Mouse (Mus musculus) fibroblast of lung, adult 2 months (primary cell): ENCODE measurements around the gene Wdr37.

Experiments
- DNase-seq: peaks from one replicate; pipeline ENCODE4 v3.0.0-alpha.2; 2011; ENCODE audit warnings: low read depth

Wdr37 gene

DNA sequence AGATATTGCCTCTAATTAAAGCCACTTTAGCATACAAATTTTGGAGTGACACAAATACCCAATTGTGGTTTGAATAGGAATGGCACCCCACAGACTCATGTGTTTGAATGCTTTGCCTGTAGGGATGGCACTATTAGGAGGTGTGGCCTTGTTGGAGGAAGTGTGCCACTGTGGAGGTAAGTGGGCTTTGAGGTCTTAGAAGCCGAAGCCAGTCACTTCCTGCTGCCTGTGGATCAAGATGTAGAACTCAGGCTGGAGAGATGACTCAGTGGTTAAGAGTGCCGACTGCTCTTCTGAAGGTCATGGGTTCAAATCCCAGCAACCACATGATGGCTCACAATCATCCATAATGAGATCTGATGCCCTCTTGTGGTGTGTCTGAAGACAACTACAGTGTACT is 30.8 kb downstream of the Wdr37 start:
- DNase-seq, result no peak

DNA sequence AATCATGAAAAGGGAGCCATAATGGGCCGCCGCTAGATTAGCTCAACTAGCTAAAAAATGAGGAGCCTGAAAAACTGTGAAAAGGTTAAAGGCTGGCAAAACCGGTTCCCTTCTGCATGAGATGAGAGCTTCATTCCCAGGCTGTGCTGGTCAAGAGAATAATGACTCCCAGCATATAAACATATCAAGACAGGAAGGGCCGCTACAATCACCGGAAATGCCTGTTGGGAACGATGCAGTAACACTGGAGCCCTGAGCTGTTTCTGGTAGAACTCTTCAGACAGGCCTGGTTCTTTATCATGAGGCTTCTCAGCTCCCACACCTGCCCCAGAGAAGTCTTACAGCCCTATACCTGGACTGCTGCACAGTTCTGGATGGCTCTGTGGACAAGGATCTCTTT is 31.8 kb downstream of the Wdr37 start:
- DNase-seq, result no peak

DNA sequence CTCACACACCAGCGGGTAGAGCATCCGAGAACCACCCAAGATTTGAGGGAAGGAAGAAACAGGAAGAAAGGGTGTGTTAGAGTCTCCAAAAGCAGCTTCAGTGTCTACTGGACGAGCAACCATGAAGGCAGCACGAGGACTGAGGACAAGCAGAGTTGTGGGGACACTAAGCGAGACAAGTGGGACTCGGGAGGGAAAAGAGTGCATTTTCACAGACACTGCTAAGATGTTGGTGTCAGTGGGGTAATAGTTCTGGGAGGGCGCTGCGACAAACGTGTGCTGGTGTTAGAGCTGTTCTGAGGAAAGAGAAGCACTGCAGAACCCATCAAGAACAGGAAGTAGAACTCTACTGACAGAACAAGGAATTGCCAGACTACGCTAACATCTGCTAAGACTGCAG is 32.6 kb downstream of the Wdr37 start:
- DNase-seq, result no peak

DNA sequence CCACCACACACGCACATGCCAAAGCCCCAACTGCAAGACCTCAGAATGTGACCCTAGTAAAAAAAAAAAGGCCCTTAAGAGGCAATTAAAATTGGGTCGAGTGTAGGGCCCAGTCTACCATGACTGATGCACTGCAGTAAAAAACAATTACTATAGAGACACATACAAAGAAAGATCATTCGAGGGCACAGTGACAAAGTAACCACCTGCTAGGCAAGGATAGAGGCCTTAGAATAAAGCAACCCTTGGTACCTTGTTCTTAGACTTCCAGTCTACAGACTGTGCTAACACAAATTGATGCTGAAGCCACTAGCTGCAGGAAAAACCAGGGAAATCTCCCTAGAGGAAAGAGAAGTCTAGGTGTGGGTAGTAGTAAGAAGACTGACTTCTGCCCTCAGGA is 33.3 kb downstream of the Wdr37 start:
- DNase-seq, result no peak

DNA sequence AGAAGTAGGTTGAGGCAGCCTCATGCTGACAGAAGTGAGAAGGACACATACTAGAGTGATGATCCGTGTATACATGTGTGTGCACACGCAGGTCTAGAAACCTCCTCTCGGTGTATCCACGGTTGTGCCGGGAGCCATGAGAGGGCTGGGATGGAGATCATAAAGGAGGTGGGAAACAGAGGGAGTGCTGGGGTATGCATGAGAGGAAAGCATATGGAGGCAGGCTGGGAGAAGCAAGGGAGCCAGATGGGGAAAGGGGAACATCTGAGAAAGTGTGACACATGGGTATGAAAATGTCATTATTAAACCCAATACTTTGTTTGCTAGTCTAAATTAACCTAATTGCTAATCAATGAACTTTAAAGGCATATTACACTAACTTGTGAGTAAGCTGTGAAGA is 37.1 kb downstream of the Wdr37 start:
- DNase-seq, result no peak

DNA sequence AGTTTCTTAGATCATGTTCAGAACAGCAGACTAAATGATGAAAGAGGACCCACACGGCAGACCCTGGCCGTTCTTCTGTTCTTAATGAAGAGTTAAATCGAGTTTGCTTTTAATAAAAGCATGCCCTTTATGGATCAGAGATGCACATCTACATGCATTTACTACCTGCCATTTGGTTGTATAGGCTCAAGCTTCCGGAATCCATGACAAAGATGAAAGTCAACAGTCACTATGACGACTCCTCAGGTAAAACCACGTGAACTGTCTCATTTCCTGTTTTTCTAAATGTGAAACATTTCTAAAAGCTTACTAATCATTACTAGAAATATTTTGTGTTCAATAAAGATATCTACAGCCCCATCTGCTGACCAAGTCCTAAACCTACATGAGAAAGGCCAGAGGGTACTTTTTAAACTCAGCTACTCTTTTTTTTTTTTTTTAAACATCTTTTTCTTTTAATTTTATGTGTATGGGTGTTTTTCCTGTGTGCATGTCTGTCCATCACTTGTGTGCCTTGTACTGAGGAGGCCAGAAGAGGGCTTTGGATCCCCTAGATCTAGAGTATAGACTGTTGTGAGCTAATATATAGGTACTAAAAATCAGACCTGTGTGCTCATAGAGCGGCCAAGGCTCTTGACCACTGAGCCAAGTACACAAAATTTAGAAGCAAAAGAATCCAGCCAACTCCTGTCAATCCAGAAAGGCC is 40.0 kb downstream of the Wdr37 start:
- DNase-seq, result no peak

DNA sequence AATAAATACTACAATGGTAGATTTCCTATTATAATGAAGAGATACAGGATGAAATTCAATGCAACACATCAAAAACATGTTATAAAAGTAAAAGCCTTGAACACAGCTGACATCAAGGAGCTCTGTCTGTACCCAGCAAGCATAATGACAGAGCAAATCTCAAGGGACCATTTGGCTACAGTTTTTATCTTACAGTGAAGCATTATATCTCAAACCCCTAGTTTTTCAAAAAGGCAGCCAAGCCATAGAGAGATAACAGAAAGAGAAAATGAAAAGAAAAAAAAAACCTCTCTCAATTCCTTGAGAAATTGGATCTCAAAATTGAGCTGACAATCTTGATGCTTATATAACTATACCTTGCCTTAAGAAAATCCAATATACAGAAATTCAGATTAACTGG is 41.0 kb downstream of the Wdr37 start:
- no peak for DNase-seq

DNA sequence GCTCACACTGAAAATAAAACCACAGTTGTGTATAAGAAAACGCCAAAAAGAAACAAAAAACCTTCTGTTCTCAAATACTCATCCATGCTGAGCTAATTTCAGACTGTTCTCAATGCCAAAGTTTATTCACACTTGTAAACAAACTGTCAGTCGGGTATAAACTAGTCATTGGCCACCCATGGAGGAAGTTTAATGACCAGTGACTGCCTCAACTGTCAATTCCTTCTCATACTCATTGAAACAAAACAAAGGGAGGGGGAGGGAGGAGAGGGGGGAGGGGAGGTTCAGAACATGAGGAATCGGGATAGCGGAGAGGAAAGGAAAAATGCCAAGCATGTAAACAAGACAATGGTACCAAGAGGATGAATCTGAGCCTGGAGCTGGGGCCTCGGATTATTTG is 41.9 kb downstream of the Wdr37 start:
- DNase-seq, result no peak

DNA sequence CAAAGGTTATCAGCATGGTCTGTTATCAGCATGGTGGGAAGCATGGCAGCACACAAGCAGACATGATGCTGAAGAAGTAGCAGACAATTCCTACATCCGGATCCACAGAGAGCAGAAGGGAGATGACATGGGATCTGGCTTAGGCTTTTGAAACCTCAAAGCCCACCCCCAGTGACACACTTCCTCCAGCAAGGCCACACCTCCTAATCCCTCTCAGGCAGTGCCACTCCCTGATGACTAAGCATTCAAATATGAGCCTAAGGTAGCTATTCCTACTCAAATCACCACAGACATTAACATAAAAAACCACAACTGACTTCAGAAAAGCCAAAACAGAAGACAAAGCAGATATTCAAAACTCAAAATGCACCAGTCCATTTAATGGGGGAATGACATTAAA is 42.8 kb downstream of the Wdr37 start:
- no peak for DNase-seq

DNA sequence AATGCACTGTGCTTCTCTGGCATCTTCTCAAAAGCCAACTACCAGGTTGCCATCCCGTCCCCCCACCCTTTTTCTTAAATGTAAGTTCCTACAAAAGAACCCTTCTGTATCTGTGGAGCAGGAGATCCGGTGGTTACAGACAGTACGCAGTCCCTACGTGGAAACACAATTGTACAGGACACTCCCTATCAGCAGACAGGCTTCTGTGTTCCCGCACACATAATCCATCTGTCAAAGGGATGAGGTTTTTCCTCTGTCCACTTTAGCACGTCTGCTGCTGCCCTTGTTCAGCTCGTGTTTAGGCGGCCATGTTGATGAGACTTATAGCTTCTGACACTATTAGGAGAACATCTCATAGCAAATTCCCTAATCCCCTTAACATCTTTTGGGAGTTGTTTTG is 48.2 kb downstream of the Wdr37 start:
- DNase-seq, result no peak

DNA sequence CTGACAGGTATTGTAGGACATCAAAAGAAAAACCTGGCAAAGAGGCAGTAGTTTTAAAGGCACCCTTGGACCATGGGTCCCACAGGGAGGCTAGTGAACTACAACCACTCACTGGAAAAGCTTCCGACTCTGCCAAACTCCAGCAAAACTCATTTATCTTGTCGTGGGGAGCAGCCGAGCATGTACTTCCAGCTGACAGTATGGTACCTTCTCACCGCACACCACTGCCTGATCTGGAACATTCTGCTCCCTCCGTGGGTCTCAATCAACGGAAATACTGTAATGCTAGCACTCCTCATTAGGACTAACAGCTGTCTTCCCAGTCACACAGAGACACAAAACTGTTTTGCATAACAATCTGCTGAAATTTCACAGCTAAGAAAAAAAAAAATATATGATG is 48.6 kb downstream of the Wdr37 start:
- DNase-seq, result no peak

DNA sequence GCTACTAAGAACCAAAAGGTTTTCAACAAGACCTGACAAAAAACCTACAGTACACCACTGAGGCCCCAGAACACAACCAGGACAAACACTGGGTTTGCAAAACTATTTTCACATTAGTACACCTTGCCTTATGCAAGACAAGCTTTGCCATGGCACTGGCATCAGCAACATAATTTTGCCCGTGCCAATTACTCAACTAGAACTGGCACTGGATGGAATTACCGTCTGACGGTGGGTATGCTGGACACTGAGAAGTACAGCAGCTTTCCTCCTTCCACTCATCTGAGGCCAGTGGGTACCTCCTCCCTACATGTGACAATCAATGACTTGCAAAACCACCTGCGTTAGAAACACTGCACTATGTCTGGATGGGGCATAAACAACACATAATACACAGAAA is 49.5 kb downstream of the Wdr37 start:
- DNase-seq, result no peak

DNA sequence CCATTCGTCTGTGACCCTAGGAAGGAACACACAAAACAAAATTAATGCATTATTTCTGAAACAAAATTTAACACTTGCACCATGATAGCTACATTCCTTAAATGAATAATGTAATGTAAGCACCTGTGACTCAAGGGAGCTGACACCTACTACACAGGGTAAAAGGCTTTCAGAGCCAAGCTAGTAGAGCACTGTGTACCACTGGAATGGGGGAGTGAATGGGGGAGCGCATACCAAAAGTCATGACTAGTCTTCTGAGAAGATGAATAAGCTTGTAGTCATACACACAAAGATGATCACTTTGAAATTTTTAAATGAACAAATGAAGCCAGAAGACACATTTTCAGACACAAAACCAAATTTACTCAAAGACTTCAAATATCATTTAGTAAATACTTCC is 65.8 kb downstream of the Wdr37 start:
- no peak for DNase-seq

DNA sequence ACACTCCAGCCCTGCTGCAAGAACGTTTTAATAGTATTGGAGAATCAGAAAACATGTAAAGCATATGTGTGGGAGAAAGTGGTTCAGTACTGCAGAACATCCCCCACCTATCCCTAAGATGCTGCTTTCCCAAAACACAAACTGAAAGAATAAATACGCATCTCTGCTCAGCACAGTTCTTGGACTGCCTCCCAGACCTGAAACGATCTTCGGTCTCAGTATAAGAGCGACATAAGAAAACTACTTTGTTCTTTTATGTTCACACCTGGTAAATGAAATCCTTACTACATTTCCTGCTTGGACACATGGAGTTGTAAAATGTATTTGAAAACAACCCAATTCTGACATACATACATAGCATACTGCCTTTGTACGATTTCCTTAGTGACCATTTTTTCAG is 71.1 kb downstream of the Wdr37 start:
- DNase-seq, result no peak

DNA sequence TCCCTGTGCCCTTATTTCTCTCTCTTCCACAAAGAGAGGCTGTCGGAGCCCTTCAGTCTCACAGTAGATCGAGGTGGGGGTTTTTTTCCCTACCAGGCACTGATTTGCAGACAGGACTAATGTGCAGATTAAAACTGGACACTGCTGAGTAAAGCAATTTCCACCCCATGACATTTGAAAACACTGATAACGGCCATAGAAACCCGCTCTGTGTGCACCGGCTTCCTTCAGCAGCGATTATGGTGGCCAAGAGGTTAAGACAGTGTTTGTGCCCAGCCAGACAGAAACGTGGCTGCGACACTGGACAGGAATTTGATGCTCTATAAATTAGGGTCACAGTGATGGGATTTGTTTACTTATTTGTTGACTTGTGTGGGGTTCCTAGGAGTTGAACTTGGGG is 78.5 kb downstream of the Wdr37 start:
- DNase-seq, result no peak

DNA sequence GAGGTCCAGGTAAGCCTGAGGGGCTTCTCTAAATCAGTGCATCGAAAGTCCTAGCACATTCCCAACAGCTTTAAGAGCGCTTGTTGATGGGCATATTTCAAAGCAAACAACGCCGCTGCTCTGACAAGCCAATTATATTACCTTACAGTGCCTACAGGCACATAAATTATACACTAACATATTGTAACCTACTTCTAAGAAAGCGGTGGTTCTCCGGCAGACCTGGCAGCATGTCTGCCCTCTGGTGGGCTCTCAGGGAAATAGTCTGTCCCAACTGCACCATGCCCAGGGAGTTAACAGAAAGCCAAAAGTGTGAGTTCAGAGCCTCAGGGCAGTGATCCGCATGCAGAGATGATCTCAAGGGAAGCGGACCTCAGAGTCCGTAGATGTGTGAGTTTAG is 86.5 kb downstream of the Wdr37 start:
- peak; percentile 12 for DNase-seq

DNA sequence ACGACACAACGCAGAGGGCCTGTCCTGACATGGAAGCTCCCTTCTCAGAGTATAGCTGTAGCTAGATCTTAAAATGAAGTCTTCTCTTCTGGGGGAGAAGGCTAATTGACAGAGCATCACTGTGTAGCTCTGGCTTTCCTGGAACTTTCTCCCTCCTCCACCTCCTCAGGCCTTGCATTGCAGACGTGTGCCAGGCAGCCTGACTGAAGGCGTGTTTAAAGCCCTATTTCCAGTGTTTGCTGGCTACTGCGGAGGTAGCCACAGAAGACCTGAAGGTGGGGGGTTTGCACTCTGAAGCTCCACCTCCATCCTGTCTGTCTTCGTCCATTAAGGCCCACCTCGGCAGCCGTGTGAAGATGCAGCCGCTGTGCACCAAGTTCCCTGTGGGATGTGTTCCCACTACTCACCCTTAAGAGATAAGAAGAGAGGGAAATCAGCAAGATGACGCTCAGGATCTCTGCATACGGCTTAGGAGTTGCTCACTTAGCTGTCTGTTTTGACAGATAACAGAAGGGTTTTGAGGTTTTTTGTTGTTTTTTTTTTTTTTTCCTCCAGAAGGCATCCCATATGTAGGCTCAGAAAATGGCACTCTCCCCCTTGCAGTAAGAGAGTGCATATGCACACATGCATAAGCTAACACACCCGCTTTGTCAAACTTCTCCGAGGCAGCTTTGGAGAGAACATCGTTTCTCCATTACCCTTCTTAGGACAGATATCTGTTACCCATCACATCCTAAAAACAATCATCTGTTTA is 87.2 kb downstream of the Wdr37 start:
- DNase-seq, result no peak

DNA sequence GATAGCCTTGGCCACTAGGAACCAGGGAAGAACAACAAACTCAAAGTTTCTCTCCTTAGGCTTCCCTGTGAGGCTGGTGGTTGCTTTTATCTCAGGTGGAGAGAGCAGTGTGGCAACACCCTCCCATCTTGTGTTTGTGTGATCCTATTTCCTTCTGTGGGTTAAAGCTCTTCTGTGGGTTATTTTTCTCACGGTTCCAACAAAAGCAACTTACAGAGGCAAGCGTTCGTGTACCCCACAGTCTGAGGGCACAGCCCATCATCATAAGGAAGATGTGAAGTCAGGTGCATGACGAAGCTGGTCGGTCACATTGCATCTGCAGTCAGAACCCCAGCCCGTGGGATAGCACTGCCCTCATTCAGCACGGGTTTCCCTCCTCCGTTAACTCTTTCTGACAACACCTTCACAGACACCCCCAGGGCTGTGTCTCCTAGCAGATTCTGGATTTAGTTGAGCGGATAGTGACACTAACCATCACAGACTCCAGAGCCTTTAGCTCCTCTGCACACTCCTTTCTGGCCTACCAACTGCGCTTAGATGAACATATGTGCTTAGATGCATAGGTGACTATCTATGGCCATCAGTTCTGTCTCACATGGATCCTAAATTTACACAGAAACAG is 87.9 kb downstream of the Wdr37 start:
- DNase-seq, result no peak

DNA sequence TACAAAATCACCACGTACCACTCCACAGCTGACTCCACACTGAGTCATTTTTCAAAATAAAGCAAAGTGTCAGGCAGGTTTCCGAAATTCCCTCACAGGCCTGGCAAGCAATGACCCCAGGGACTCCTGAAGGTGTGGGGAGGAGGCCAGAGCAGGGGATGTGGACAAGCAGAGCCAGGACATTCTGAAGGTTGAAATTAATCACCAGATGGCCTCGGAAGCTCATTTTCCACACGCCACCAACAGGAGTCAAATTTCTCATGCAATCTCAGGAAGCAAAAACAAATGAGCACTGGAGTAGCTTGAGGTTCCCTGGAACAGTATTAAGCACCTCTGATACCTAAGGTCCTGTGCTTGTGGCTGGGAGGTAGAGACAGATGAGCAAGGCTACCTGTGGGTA is 89.1 kb downstream of the Wdr37 start:
- DNase-seq, result no peak

DNA sequence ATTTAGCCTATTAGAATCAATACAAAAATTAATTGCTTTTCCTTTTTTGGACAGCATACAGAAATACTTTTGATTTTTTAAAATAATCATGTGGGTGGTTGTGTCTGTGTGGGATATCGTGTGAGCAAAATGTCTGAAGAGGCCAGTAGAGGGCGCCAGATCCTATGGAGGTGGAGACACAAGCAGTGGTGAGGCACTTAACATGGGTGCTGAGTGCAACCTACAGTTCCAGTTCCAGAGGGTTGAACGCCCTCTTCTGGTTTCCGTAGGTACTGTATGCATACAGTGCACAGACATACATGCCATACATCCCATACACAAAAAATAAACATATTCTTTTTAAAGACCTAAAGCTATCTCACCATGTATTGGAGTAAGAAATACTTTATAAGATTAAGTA is 91.3 kb downstream of the Wdr37 start:
- DNase-seq, result no peak

DNA sequence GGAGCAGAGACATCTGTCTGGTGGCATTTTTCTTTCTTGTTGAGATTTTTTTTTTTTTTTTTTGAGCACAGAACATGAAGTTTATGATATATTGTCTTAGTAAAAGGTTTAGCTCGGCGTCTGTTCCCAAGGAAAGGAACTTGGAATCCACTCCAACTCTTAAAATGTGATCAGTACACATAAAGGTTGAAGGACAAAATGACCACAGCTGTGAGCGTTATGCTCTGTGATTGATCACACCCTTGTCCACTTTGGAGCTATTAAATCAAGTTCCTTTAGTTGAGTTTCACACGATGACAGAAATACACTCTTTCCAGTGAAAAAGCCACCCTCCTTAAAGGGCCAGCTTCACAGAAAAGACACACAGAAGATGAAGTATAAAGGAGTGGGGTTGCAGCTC is 101.1 kb downstream of the Wdr37 start:
- DNase-seq, result no peak

DNA sequence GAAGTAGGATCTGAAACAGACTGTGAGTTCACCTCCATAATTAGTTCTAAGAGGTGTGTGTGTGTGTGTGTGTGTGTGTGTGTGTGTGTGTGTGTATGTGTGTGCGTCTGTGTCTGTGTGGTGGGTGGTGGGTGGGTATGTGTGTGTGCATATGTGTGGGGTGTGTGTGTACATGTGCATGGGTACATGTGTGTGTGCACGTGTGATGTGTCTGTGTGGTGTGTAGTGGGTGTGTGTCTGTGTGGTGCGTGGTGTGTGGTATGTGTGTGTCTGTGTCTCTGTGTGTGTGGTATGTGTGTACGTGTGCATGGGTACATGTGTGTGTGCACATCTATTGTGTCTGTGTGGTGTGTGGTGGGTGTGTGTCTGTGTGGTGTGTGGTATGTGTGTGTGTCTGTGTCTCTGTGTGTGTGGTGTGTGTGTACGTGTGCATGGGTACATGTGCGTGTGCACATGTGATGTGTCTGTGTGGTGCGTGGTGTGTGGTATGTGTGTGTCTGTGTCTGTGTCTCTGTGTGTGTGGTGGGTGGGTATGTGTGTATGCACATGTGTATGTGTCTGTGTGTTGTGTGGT is 102.0 kb downstream of the Wdr37 start:
- DNase-seq, result no peak

DNA sequence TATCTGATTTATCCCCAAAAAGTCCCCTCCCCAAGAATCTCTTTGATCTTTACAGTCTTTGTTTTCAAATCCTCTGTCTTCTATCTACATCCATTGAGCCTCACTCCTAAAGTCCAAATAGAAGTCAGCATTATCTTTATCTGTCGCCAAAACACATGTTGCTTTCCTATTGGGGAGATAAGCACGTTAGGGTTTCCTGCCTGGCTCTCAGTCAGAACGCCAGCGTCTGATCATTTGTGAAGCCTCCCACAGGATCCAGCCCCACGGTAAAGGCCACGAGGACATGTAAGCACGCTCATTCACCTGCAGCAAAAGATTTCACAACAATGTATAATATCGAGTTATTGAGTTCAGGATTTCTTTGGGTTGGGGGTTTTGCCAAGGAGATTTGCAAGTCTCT is 110.8 kb downstream of the Wdr37 start:
- DNase-seq, result no peak
